Mouse (Mus musculus) lung, postnatal 0 days (tissue): ENCODE measurements around the gene Trim2. TPM values are rescaled to one million over a fixed set of nuclear protein-coding genes. Genes with fewer than 3 reads are reported as not detected.

Experiments
- ATAC-seq: fragments of 200-750 bp; cut with Nextera tagmentation; 2 replicates; pipeline ENCODE4 v1.8.0; 2017; ENCODE audit warnings: moderate library complexity
- DNase-seq: peaks from one replicate; pipeline ENCODE4 v3.0.0-alpha.2; 2016; ENCODE audit warnings: low spot score
- H3K27ac ChIP-seq: fragments of 300-500 bp; sonication (generic); 2 replicates; pipeline ENCODE4 v1.5.1; 2014; ENCODE audit warnings: antibody characterized with exemption, mild to moderate bottlenecking, low read length, mixed read lengths
- H3K27me3 ChIP-seq: fragments of 300-500 bp; sonication (generic); replicated peaks from 2 replicates; pipeline ENCODE4 v1.6.1; 2014; ENCODE audit warnings: low read length, mixed read lengths; ENCODE audit not compliant: insufficient read depth
- H3K36me3 ChIP-seq: fragments of 300-500 bp; sonication (generic); 2 replicates; pipeline ENCODE4 v1.6.1; 2014; ENCODE audit warnings: low read length, mixed read lengths; ENCODE audit not compliant: insufficient read depth
- H3K4me1 ChIP-seq: fragments of 300-500 bp; sonication (generic); 2 replicates; pipeline ENCODE4 v1.6.1; 2014; ENCODE audit warnings: antibody characterized with exemption, low read depth, low read length, mixed read lengths; ENCODE audit not compliant: insufficient read depth
- H3K4me2 ChIP-seq: fragments of 300-500 bp; sonication (generic); replicated peaks from 2 replicates; pipeline ENCODE4 v1.6.1; 2014; ENCODE audit warnings: low read depth, mild to moderate bottlenecking, low read length, moderate library complexity, mixed read lengths
- H3K4me3 ChIP-seq: fragments of 300-500 bp; sonication (generic); 2 replicates; pipeline ENCODE4 v1.5.1; 2014; ENCODE audit warnings: low read depth, low read length
- H3K9ac ChIP-seq: fragments of 300-500 bp; sonication (generic); replicated peaks from 2 replicates; pipeline ENCODE4 v1.6.1; 2014; ENCODE audit warnings: low read depth, mild to moderate bottlenecking
- H3K9me3 ChIP-seq: fragments of 300-500 bp; sonication (generic); 2 replicates; pipeline ENCODE4 v1.6.1; 2016; ENCODE audit warnings: low read length, mixed read lengths
- CTCF ChIP-seq: IDR thresholded peaks from 2 replicates; pipeline ENCODE4 v1.5.1; 2016; ENCODE audit warnings: antibody characterized with exemption, mild to moderate bottlenecking
- EP300 ChIP-seq: IDR thresholded peaks from 2 replicates; pipeline ENCODE4 v1.6.1; 2016; ENCODE audit warnings: antibody characterized with exemption, mild to moderate bottlenecking, control low read depth
- WGBS: fragments of 180-500 bp; shearing (Covaris S2); extraction: QIAGEN DNeasy Blood & Tissue Kit; methylation state at CpG from one replicate; pipeline ENCODE4 v1.1.7; 2014; 5-methylcytosine and 5-hydroxymethylcytosine counted together
- polyA plus RNA-seq: library from polyadenylated mRNA; unstranded; fragments of >200 nt; fragmentation: Nextera tagmentation; extraction: Ambion mirVana; gene quantifications from 2 replicates; pipeline ENCODE4 v1.2.1, GENCODE M21; 2015

Trim2 gene
- polyA plus RNA-seq, 1 experiment from 2014 or later, result 18.7 TPM

- no peak overlapping the region for H3K4me2 ChIP-seq
- H3K4me3 ChIP-seq, result no peak overlapping the region
- DNase-seq (no peak), ATAC-seq (no peak)
- WGBS, result 50% methylated on average over 6 of the region's 6 CpGs
- no peaks in the 10 kb centered on the region for H3K4me1 ChIP-seq
- no peaks in the 10 kb centered on the region for H3K36me3 ChIP-seq
- no peaks in the 10 kb centered on the region for H3K27me3 ChIP-seq
- no peak overlapping the region for H3K27ac ChIP-seq
- TF ChIP-seq EP300, result no peak
- TF ChIP-seq CTCF, result no peak
- no peaks in the 10 kb centered on the region for H3K9me3 ChIP-seq
- H3K9ac ChIP-seq, result no peak overlapping the region
Measured at GRCm38 (mm10) chr3:84271058-84271457, 35.6 kb downstream of the Trim2 start.

- Histone ChIP-seq H3K4me3 (no peak overlapping the region), H3K4me2 (peak overlapping the region; percentile 39), H3K27ac (no peak overlapping the region), H3K36me3 (no peaks in the 10 kb centered on the region), H3K4me1 (no peaks in the 10 kb centered on the region), H3K9me3 (no peaks in the 10 kb centered on the region), H3K9ac (no peak overlapping the region), H3K27me3 (no peaks in the 10 kb centered on the region)
- DNase-seq (peak; percentile 41), ATAC-seq (peak; percentile 68)
- TF ChIP-seq EP300 (no peak), CTCF (no peak)
- 2% methylated on average over 3 of the region's 3 CpGs for WGBS
Measured at GRCm38 (mm10) chr3:84270624-84270995, 36.1 kb downstream of the Trim2 start.

GRCm38 (mm10) chr3:84269987-84270623 is 36.6 kb downstream of the Trim2 start:
- Histone ChIP-seq H3K27me3 (no peaks in the 10 kb centered on the region), H3K9me3 (no peaks in the 10 kb centered on the region), H3K27ac (no peak overlapping the region), H3K36me3 (no peaks in the 10 kb centered on the region), H3K9ac (no peak overlapping the region), H3K4me2 (peak overlapping the region; percentile 39), H3K4me3 (no peak overlapping the region), H3K4me1 (no peaks in the 10 kb centered on the region)
- DNase-seq (no peak), ATAC-seq (0 out of 2 replicates have a peak, but pooled peaks have one; percentile 25)
- no peak for TF ChIP-seq EP300
- TF ChIP-seq CTCF, result no peak
- 16% methylated on average over 13 of the region's 13 CpGs for WGBS

- TF ChIP-seq CTCF, result peak; percentile 59
- no peak for TF ChIP-seq EP300
- Histone ChIP-seq H3K4me2 (no peak overlapping the region), H3K4me1 (no peaks in the 10 kb centered on the region), H3K9me3 (no peaks in the 10 kb centered on the region), H3K4me3 (no peak overlapping the region), H3K27ac (no peak overlapping the region), H3K9ac (no peak overlapping the region), H3K27me3 (no peaks in the 10 kb centered on the region), H3K36me3 (no peaks in the 10 kb centered on the region)
- no peak for ATAC-seq
- no peak for DNase-seq
- WGBS, result 44% methylated on average over 3 of the region's 3 CpGs
Measured at GRCm38 (mm10) chr3:84268434-84268833, 38.2 kb downstream of the Trim2 start.

GRCm38 (mm10) chr3:84266391-84266931 is 40.2 kb downstream of the Trim2 start:
- Histone ChIP-seq H3K9me3 (no peaks in the 10 kb centered on the region), H3K4me2 (no peak overlapping the region), H3K36me3 (no peaks in the 10 kb centered on the region), H3K9ac (no peak overlapping the region), H3K27ac (no peak overlapping the region), H3K4me3 (no peak overlapping the region), H3K27me3 (no peaks in the 10 kb centered on the region), H3K4me1 (no peaks in the 10 kb centered on the region)
- 47% methylated on average over 3 of the region's 3 CpGs for WGBS
- DNase-seq (no peak), ATAC-seq (no peak)
- TF ChIP-seq CTCF (no peak), EP300 (no peak)

GRCm38 (mm10) chr3:84265084-84265483 is 41.6 kb downstream of the Trim2 start:
- DNase-seq (peak; percentile 43), ATAC-seq (peak; percentile 28)
- Histone ChIP-seq H3K36me3 (no peaks in the 10 kb centered on the region), H3K4me1 (no peaks in the 10 kb centered on the region), H3K27me3 (no peaks in the 10 kb centered on the region), H3K27ac (no peak overlapping the region), H3K4me3 (no peak overlapping the region), H3K4me2 (no peak overlapping the region), H3K9ac (no peak overlapping the region), H3K9me3 (no peaks in the 10 kb centered on the region)
- 63% methylated on average over 1 of the region's 1 CpGs for WGBS
- TF ChIP-seq EP300 (no peak), CTCF (peak; percentile 31)
